Mouse (Mus musculus) C2C12 (cell line): Measurements from ENCODE around the gene Bmp7. TPM values are rescaled to one million over a fixed set of nuclear protein-coding genes. Genes with fewer than 3 reads are reported as not detected.

ENCODE experiments used
- H3K27me3 ChIP-seq: one replicate; pipeline ENCODE4 v1.6.1; 2011; ENCODE audit not compliant: control insufficient read depth, insufficient read depth, insufficient read length
- H3K36me3 ChIP-seq: one replicate; pipeline ENCODE4 v1.6.1; 2011; ENCODE audit not compliant: control insufficient read depth, insufficient read depth
- H3K4me3 ChIP-seq: one replicate; pipeline ENCODE4 v1.5.1; 2011; ENCODE audit warnings: mild to moderate bottlenecking, control low read depth; ENCODE audit not compliant: poor library complexity, insufficient read depth, severe bottlenecking
- H3K79me2 ChIP-seq: one replicate; pipeline ENCODE4 v1.6.1; 2011; ENCODE audit not compliant: control insufficient read depth, insufficient read depth
- H3K79me3 ChIP-seq: one replicate; pipeline ENCODE4 v1.6.1; 2011; ENCODE audit warnings: low read depth, control low read depth
- H3ac ChIP-seq: one replicate; pipeline ENCODE3; 2011; ENCODE audit warnings: low read depth; ENCODE audit not compliant: control insufficient read depth, insufficient read length
- CEBPB ChIP-seq: IDR thresholded peaks from one replicate; pipeline ENCODE4 v1.6.1; 2011; ENCODE audit warnings: low read depth, mild to moderate bottlenecking, control low read depth, moderate library complexity
- CTCF ChIP-seq: IDR thresholded peaks from one replicate; pipeline ENCODE4 v1.5.1; 2011; ENCODE audit not compliant: control insufficient read depth, insufficient read depth, insufficient read length
- FOSL1 ChIP-seq: IDR thresholded peaks from one replicate; pipeline ENCODE4 v1.8.0; 2011; ENCODE audit warnings: mild to moderate bottlenecking, low read length; ENCODE audit not compliant: poor library complexity, insufficient read depth, severe bottlenecking
- MAX ChIP-seq: IDR thresholded peaks from one replicate; pipeline ENCODE4 v1.6.1; 2011; ENCODE audit warnings: mild to moderate bottlenecking, control low read depth
- MYOD1 ChIP-seq: IDR thresholded peaks from one replicate; pipeline ENCODE4 v1.6.1; 2011; ENCODE audit warnings: low read depth; ENCODE audit not compliant: control insufficient read depth, insufficient read length
- MYOG ChIP-seq: IDR thresholded peaks from one replicate; pipeline ENCODE4 v1.6.1; 2011; ENCODE audit not compliant: control insufficient read depth, insufficient read length; ENCODE audit errors: extremely low read depth
- USF1 ChIP-seq: IDR thresholded peaks from one replicate; pipeline ENCODE4 v1.6.1; 2011; ENCODE audit warnings: low read depth, mild to moderate bottlenecking, control low read depth, moderate library complexity
- long read RNA-seq, 2 experiments: library from polyadenylated mRNA; unstranded; transcript quantifications; one replicate each; pipeline ENCODE4 v2.0.0; 2019 to 2020
- polyA plus RNA-seq: library from polyadenylated mRNA; unstranded; fragments of >200 nt; fragmentation: generic; extraction: Trizol; gene quantifications from one replicate; pipeline ENCODE4 v1.2.1, GENCODE M21; 2012; ENCODE audit warnings: missing spikeins

The Bmp7 gene
- polyA plus RNA-seq: 0.01 TPM
- long read RNA-seq, experiment 1, partial matches to known transcripts: 0 of 2 reads
- long read RNA-seq, experiment 1, other reads (novel, unspliced or antisense): 0 of 2 reads
- long read RNA-seq, experiment 2, partial matches to known transcripts: 0 of 4 reads
- long read RNA-seq, experiment 2, other reads (novel, unspliced or antisense): 0 of 4 reads

- peaks cover 52% of the 10 kb centered on the region for H3K27me3 ChIP-seq
- no peaks in the 10 kb centered on the region for H3K79me3 ChIP-seq
- no peak within 1 kb of the TSS for H3K4me3 ChIP-seq
- no peak within 1 kb of the TSS for H3ac ChIP-seq
- no peak for TF ChIP-seq FOSL1
- H3K36me3 ChIP-seq: no peaks in the 10 kb centered on the region
- H3K79me2 ChIP-seq: no peaks in the 10 kb centered on the region
These were observed at the start of gene Bmp7 for GRCm38 (mm10) chr2:172940003-172940798. Gene Bmp7 (minus strand): TSS chr2:172940321.

DNA sequence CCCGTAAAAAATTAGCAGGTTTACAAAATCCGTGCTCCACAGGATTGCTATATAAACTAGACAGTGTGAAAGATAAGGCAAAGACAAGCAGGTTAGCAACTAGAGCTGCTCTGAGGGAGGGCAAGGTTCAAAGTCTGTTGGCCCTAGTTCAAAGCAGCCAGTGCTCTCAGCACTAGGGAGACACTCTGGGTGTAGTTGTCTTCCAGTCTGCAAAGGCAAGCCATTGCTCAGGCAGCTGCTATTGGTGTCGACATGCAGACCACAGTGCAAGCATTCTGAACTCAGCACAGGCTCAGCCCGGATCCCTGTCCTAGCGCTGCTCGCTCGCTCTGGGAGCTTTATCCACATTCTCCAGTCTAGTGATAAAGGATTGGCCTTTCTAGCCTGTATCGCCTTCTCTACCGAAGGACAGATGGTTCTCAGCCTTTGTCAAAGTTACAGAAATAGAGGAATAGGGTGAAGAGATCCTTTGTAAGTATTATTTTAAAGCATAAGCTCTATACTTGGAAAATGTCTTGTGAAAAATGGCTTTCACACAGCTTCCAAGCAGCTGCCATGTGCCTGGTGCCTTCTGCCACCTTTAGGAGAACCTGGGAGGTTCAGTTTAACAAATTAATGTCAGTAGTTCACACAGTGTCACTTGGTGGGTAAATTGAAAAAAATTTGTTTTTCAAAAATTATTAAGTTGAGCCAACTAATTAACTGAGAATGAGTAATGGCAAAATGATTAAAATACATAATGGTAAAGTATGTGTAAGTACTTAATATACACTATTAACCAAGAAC is 42.8 kb upstream of the Bmp7 start:
- Histone ChIP-seq H3K36me3 (no peaks in the 10 kb centered on the region), H3ac (no peak overlapping the region), H3K79me2 (no peaks in the 10 kb centered on the region), H3K27me3 (peaks cover 30% of the 10 kb centered on the region), H3K4me3 (no peak overlapping the region), H3K79me3 (no peaks in the 10 kb centered on the region)
- no peak for TF ChIP-seq FOSL1
- no peak for TF ChIP-seq MYOD1
- TF ChIP-seq CEBPB: no peak
- TF ChIP-seq CTCF: no peak
- no peak for TF ChIP-seq MYOG
- no peak for TF ChIP-seq USF1
- TF ChIP-seq MAX: no peak

DNA sequence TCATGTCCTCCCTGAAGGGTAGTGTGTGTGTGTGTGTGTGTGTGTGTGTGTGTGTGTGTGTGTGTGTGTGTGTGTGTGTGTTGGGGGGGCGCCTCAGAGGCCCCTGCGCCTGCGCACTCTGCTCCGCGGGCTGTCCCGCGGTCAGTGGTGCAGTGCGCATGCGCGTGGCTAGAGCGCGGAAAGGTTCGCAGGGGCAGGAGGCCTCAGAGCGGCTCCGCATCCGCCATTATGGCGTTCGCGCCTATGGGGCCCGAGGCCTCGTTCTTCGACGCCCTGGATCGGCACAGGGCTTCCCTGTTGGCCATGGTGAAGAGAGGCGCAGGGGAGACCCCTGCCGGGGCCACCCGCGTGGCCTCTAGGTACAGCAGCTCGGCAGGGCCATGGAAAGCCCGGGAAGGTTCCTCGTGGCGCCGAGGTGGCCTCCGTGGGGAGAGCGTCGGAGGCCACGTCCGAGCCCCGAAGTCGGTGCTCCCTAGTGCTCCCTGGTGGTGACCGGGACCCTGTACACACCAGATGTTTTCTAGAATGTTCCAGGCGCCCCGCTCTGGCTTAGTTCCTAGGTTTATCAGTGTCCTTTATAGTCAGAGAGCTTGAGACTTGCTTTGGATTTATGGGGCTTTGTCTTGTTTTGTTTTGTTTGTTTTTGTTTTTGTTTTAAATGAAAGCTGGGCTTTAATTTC is 39.7 kb upstream of the Bmp7 start:
- H3K36me3 ChIP-seq: no peaks in the 10 kb centered on the region
- TF ChIP-seq MYOG (no peak), CEBPB (no peak), FOSL1 (no peak), MYOD1 (no peak), USF1 (no peak), MAX (no peak), CTCF (no peak)

GRCm38 (mm10) chr2:172978131-172978633 is 38.1 kb upstream of the Bmp7 start:
- TF ChIP-seq MYOD1 (no peak), USF1 (no peak), FOSL1 (no peak), MAX (no peak), CEBPB (no peak)
- no peak overlapping the region for H3ac ChIP-seq
- H3K79me3 ChIP-seq: no peaks in the 10 kb centered on the region
- H3K79me2 ChIP-seq: no peaks in the 10 kb centered on the region
- H3K27me3 ChIP-seq: peaks cover 7% of the 10 kb centered on the region
- no peak overlapping the region for H3K4me3 ChIP-seq
- no peaks in the 10 kb centered on the region for H3K36me3 ChIP-seq

More for the DNA sequence above, 39.7 kb upstream of the Bmp7 start:
- H3K4me3 ChIP-seq: no peak overlapping the region
- H3K79me3 ChIP-seq: no peaks in the 10 kb centered on the region
- peaks cover 12% of the 10 kb centered on the region for H3K27me3 ChIP-seq
- H3K79me2 ChIP-seq: no peaks in the 10 kb centered on the region
- H3ac ChIP-seq: no peak overlapping the region

DNA sequence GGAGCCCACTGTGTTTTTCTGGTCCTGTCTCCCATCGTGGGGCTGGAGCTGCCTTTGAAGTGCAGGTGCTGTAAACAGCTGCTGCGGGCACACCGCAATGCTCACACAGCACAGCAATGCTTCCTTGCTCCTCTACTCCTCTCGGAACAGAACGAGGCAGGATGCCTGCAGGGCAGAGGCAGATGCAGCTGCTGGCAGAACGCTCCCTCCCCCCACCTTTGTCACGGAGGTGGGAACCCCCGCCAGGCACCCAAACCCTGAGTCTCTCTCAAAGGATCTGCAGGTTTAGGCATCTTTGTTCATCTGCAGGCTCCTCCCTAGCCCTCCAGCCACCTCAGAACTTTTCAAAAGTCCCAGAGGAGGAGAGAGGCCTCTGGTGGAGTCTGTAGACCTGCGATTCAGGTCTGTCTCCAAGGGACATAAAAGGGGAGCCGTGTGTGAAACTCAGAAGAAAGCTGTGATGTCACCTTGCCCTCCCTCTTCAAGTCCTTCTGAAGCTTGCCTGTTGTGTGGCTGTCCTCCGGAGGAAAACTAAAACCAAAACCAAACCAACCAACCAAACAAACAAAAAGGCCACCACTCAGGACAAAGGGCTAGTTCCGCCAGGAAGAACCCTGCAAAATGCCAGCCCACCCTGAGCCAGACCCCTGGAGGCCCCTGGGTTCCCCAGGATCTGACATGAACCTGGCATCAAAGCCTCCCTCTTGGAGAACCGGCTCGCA is 37.4 kb upstream of the Bmp7 start, which contains the start of gene Spo11:
Spo11 (plus strand) TSS at position 292 of the 722 bp plus-strand sequence.
- peaks cover 4% of the 10 kb centered on the region for H3K27me3 ChIP-seq
- H3K79me3 ChIP-seq: no peaks in the 10 kb centered on the region
- no peaks in the 10 kb centered on the region for H3K36me3 ChIP-seq
- no peaks in the 10 kb centered on the region for H3K79me2 ChIP-seq
- H3ac ChIP-seq: no peak within 1 kb of the TSS
- no peak within 1 kb of the TSS for H3K4me3 ChIP-seq
- no peak for TF ChIP-seq USF1
- no peak for TF ChIP-seq FOSL1
- TF ChIP-seq MYOD1: no peak
- TF ChIP-seq CEBPB: no peak
- TF ChIP-seq CTCF: no peak
